Mouse (Mus musculus): ENCODE data around the gene Ccdc124. TPM values are rescaled to one million over a fixed set of nuclear protein-coding genes. Genes with fewer than 3 reads are reported as not detected.

The Ccdc124 gene
- polyA plus RNA-seq, 1 experiment from 2014 or later = 162 TPM

DNA sequence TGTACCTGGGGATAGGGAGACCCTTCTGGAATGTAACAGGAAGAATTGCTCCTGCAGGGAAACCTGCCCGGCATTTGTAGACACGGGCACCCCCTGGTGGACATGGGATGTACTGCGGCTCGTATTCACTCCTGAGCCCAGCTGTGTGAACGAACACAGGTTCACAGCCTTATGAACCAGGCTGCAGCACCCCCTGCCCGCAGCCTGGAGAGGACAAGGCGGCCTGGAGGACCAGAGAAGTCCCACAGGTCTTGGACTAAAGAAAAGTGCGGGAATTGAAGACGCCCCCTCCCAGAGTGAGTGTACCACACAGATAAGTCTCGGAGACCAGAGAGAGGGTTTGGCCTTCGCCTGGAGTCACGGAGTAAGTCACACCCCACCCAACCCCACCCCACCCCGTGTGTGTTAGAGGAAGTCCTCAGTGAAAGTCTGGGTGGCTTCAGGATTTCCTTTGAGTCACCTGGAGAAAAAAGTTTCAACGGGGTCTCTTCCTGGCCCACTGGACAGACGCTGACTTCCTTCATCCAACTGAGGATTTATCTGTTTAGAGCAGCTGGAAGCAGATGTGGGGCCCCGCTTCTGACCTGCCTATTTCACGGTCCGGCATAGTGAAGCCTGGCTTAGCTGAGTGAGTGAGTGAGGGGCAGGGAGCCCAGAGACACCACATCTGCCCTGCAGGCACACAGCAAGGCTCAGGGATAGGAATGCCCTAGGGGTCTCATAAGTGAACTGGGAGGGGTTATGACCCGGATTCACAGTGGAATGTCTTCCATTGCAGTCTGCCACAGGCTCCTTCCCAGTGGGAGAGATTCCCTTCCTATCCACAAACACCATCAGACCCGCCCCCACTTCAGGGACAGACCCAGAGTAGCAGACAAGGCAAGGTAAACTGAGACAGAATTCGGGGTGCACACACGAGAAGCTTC is 32.3 kb downstream of the Ccdc124 start:
- no peak overlapping the region for H3K9ac ChIP-seq (replicated peaks)

DNA sequence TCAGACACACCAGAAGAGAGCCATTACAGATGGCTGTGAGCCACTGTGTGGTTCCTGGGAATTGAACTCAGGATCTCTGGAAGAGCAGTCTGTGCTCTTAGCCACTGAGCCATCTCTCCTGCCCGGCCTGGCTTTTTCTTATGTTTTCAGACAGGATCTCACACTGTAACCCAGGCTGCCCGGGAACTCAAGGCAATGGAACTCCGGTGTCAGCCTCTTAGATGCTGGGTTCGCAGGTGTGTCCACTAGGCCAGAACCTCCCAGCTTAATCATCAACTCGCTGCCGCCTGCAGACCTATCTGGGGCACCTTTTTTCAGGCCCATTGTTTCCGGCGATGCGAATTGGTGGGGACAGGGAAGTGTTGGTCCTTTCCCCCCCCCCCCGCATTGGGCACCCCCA is 33.1 kb downstream of the Ccdc124 start:
- Histone ChIP-seq H3K27me3 (replicated peaks) (no peaks in the 10 kb centered on the region), H3K9me3 (replicated peaks) (no peaks in the 10 kb centered on the region), H3K4me3 (replicated peaks) (no peak overlapping the region), H3K4me2 (no peak overlapping the region), H3K27ac (replicated peaks) (peak overlapping the region; percentile 56; the same call in 1 of the 2 replicates), H3K4me1 (peaks cover 25% of the 10 kb centered on the region), H3K9ac (replicated peaks) (no peak overlapping the region), H3K36me3 (peaks cover 5% of the 10 kb centered on the region; the same call in 1 of the 2 replicates)
- ATAC-seq (ENCODE audit: low FRiP score) = no peak
- WGBS = 58% methylated on average over 10 of the region's 10 CpGs

More for the DNA sequence above, 32.3 kb downstream of the Ccdc124 start:
- H3K27me3 ChIP-seq (replicated peaks) = no peaks in the 10 kb centered on the region
- no peaks in the 10 kb centered on the region for H3K9me3 ChIP-seq (replicated peaks)
- no peak overlapping the region for H3K4me3 ChIP-seq (replicated peaks)
- peaks cover 25% of the 10 kb centered on the region for H3K4me1 ChIP-seq
- ATAC-seq (ENCODE audit: low FRiP score) = no peak
- peak overlapping the region; percentile 56; the same call in 1 of the 2 replicates for H3K27ac ChIP-seq (replicated peaks)
- H3K4me2 ChIP-seq = no peak overlapping the region
- H3K36me3 ChIP-seq = peaks cover 5% of the 10 kb centered on the region; the same call in 1 of the 2 replicates
- WGBS = 41% methylated on average over 22 of the region's 22 CpGs

DNA sequence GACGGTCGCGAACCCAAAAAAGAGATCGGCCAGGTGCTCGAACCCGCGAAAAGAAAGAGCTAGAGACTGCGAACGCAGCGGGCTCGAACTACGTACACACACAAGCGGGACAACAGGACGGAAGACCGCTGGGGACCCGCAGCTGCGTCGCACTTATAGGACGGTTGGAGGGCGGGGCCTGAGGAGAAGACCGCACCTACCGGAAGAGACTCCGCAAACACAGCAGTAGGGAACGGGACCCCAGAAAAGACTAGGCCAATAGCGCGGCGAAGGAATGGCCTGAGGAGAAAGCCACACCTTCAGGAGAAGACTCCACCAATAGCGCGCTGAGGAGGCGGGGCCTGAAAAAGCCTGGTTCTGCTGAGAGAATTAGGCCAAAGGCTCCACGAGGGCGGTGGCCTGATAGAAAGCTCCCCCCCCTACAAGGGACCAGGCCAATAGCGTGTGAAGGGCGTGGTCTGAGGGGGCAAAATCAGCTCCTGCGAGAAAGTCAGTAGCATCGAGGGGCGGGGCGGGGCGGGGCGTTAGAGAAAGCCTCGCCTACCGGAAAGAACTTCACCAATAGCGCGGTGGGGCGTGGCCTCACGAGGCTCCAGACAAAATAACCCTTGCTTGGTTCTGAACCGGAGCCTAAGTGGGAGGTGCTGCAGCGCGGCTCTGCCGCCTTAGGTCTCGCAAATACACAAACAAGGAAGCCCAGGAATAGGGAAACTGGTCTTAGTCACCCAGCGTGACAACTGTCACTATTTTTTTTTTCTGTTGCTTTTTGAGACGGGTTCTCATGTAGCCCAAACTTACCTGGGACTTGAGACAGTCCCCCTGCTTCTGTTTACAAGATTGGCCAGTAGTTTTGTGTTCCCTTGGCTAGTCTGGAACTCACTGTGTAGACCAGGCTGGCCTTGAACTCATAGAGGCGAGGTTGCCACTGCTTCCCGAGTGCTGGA is 34.1 kb downstream of the Ccdc124 start, which contains the start of gene Arrdc2:
Arrdc2 (minus strand) TSS at position 313 of the 944 bp plus-strand sequence.
- Histone ChIP-seq H3K4me1 (peaks cover 24% of the 10 kb centered on the region), H3K36me3 (peaks cover 5% of the 10 kb centered on the region; the same call in 1 of the 2 replicates), H3K9ac (replicated peaks) (peak within 1 kb of the TSS; percentile 61), H3K27me3 (replicated peaks) (no peaks in the 10 kb centered on the region), H3K9me3 (replicated peaks) (no peaks in the 10 kb centered on the region), H3K4me2 (peak within 1 kb of the TSS; percentile 79), H3K27ac (replicated peaks) (peak within 1 kb of the TSS; percentile 93), H3K4me3 (replicated peaks) (peak within 1 kb of the TSS; percentile 55)
- WGBS = 3% methylated on average over 55 of the region's 55 CpGs
- peak; percentile 95 for ATAC-seq (ENCODE audit: low FRiP score)

DNA sequence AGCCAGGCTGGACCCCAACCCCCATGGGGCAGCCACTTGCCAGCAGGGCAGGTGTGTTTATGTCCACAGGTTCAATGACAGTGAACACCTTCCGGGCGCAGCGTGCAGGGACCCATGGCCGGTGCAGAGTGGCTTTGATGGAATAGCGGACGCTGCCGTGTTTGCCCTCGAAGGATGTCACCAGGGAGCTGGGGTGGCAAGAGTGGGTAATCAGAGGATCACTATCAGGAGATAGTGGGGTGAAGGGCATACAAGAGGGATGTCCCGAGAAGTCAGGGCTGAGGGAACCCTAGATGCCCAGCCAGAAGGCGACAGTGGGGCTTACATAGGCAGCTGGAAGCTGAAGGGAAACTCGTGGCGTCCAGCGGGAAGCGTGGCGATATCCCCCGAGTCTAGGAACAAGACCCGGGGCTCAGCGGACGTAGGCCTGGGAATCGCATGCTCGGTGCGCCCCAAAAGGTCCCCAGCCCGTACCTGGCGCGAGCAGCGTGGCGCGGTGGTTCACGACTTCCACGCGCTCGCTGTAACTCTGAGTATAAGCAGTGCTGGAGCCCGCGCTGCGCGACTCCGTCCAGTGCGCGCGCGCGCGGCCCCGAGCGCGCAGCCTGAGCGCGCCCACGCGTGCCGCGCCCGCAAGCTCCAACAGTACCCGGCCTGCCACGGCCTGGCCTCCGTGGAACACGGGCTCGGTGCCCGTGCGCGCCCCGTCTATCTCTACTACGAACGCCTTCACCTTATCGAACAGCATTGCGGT is 34.9 kb downstream of the Ccdc124 start:
- Histone ChIP-seq H3K27me3 (replicated peaks) (no peaks in the 10 kb centered on the region), H3K9ac (replicated peaks) (peak overlapping the region; percentile 61), H3K4me1 (peaks cover 22% of the 10 kb centered on the region), H3K4me3 (replicated peaks) (peak overlapping the region; percentile 55), H3K4me2 (peak overlapping the region; percentile 79), H3K36me3 (peaks cover 2% of the 10 kb centered on the region; the same call in 1 of the 2 replicates), H3K9me3 (replicated peaks) (no peaks in the 10 kb centered on the region), H3K27ac (replicated peaks) (peak overlapping the region; percentile 93)
- WGBS = 2% methylated on average over 65 of the region's 66 CpGs
- peak; percentile 71 for ATAC-seq (ENCODE audit: low FRiP score)

DNA sequence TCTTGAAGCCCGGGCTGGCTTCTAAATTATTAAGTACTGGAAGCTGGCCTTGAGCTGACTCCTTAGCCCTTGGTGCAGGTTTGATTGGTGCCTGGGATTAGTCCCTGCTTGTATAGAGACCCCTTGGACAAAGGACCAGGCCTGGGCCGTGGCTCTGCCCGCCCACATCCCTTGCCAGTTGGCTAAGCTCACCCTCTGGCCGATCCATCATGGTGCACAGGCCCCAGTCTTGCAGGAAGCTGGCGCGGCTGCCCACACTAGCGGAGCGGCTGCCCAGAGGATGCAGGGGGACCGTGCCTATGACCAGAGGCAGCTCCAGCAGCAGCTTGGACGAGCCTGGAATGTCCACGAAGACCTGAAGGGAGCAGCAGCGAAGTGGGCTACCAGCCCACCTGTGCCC is 37.1 kb downstream of the Ccdc124 start:
- H3K4me1 ChIP-seq = peaks cover 29% of the 10 kb centered on the region
- H3K36me3 ChIP-seq = no peaks in the 10 kb centered on the region
- H3K9me3 ChIP-seq (replicated peaks) = no peaks in the 10 kb centered on the region
- H3K27me3 ChIP-seq (replicated peaks) = no peaks in the 10 kb centered on the region
- H3K4me2 ChIP-seq = no peak overlapping the region
- H3K4me3 ChIP-seq (replicated peaks) = no peak overlapping the region
- H3K27ac ChIP-seq (replicated peaks) = no peak overlapping the region
- ATAC-seq (ENCODE audit: low FRiP score) = no peak
- no peak overlapping the region for H3K9ac ChIP-seq (replicated peaks)
- 91% methylated on average over 12 of the region's 12 CpGs for WGBS

DNA sequence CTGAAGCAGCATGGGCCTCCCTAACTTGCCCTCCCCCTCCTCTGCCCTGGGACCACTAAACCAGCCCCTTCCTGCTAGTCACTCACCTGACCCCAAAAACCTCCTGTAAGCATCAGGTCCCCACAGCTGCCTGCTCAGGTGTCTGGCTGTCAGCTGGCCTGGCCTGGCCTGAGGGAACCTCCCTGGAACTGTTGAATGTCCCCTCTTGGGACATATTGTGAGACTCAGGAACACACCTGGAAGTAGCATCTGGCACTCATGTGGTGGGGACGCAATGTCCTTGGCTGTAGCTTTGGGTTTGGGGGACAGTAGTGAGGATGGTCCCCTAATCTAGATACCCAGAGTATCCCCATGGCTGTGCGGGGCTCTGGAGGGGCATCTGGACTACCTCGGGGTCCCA is 39.7 kb downstream of the Ccdc124 start:
- no peak overlapping the region for H3K9ac ChIP-seq (replicated peaks)
- no peak overlapping the region for H3K4me2 ChIP-seq
- 94% methylated on average over 3 of the region's 3 CpGs for WGBS
- no peaks in the 10 kb centered on the region for H3K36me3 ChIP-seq
- H3K4me1 ChIP-seq = peaks cover 13% of the 10 kb centered on the region
- ATAC-seq (ENCODE audit: low FRiP score) = no peak
- no peaks in the 10 kb centered on the region for H3K27me3 ChIP-seq (replicated peaks)
- H3K9me3 ChIP-seq (replicated peaks) = no peaks in the 10 kb centered on the region
- H3K4me3 ChIP-seq (replicated peaks) = no peak overlapping the region
- H3K27ac ChIP-seq (replicated peaks) = no peak overlapping the region

DNA sequence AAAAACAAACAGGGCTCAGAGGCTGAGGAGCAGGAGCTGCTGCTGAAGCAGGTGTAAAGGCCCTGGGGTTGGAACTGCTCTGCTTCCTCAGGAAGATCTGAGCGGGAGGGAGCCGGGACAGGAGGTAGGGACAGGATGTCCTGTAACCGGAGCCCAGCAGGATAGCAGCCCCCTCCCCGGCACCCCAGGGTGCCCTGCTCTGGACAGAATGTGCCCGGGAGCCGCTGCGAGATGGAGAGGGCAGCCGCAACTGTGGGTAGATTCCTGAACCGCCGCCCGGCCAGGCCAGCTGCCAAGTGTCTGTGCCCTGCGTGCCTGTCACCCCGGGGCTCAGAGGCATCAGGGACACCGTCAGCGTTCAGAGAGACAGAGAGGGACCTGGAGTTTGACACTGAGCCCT is 40.2 kb downstream of the Ccdc124 start:
- Histone ChIP-seq H3K9ac (replicated peaks) (no peak overlapping the region), H3K4me2 (no peak overlapping the region), H3K27me3 (replicated peaks) (no peaks in the 10 kb centered on the region), H3K4me3 (replicated peaks) (no peak overlapping the region), H3K4me1 (peaks cover 10% of the 10 kb centered on the region), H3K27ac (replicated peaks) (no peak overlapping the region), H3K9me3 (replicated peaks) (no peaks in the 10 kb centered on the region), H3K36me3 (no peaks in the 10 kb centered on the region)
- ATAC-seq (ENCODE audit: low FRiP score) = no peak
- 47% methylated on average over 15 of the region's 15 CpGs for WGBS

DNA sequence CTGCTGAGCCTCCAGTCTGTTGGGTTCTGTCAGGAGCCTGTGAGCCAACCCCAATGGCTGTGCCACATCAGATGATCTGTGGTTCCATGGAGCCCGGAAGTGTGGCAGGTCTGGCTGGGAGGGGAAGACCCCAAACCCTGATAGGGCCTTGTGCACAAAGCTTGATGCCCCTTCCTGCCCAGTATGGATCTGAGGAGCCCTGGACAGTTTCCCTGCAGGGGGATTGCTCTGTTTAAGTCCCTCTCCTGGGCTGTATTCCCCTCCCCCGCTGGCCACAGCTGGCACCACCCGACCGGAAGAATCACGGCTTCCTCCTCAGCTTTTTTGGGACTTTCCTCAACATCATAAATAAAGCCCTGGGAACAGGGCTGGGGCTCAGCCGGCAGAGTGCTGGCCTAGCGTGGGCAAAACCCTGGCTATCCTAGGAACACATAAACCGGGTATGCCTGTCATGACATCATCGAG is 40.7 kb downstream of the Ccdc124 start:
- 38% methylated on average over 9 of the region's 9 CpGs for WGBS
- Histone ChIP-seq H3K4me1 (peaks cover 7% of the 10 kb centered on the region; the same call in 1 of the 2 replicates), H3K27me3 (replicated peaks) (no peaks in the 10 kb centered on the region), H3K9me3 (replicated peaks) (no peaks in the 10 kb centered on the region), H3K36me3 (no peaks in the 10 kb centered on the region), H3K4me3 (replicated peaks) (no peak overlapping the region), H3K9ac (replicated peaks) (no peak overlapping the region), H3K27ac (replicated peaks) (no peak overlapping the region), H3K4me2 (no peak overlapping the region)
- ATAC-seq (ENCODE audit: low FRiP score) = no peak; the same call in 1 of the 2 replicates

DNA sequence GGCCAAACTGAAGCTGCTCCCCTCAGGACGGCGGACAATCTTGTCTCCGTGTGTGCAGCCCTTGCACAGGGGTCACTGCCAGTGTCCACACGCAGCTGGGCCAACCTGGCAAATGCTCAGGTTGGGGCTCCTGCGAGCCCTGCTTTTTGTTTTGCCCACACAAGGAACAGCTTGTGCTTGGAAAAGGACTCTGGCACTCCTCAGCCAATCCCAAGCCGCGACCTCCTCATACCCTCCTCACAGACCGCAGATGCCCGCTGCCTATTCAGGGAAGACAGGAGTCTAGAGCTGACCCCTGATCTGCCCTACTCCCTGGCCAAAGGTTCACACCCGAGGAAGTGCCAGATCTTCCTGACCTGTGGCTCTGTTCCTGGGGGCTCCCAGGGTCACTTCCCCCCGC is 41.4 kb downstream of the Ccdc124 start:
- WGBS = 69% methylated on average over 11 of the region's 11 CpGs
- Histone ChIP-seq H3K9me3 (replicated peaks) (no peaks in the 10 kb centered on the region), H3K9ac (replicated peaks) (no peak overlapping the region), H3K4me1 (0 out of 2 replicates have a peak, but pooled peaks cover 7% of the 10 kb centered on the region), H3K36me3 (no peaks in the 10 kb centered on the region), H3K4me3 (replicated peaks) (no peak overlapping the region), H3K27ac (replicated peaks) (no peak overlapping the region), H3K27me3 (replicated peaks) (no peaks in the 10 kb centered on the region), H3K4me2 (no peak overlapping the region)
- ATAC-seq (ENCODE audit: low FRiP score) = no peak

DNA sequence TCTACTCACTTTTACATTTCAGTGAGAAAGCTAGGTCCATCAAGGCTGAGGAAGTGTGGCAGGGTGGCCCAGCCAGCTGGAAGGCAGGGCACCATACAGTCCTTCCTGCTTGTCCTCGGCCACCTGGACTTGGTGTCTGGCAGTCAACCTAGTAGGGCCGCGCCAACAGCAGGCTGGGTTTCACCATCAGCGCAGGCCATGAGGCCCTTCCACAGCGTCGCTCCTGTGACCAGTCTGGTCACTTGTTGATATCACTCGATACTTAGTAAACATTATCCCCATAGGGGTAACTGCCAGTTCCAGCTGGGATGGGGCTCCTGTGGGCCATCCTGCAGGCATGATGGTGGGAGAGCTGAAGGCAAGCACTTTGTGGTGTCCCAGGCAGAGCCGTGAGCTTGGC is 42.2 kb downstream of the Ccdc124 start:
- H3K4me2 ChIP-seq = no peak overlapping the region
- no peak for ATAC-seq (ENCODE audit: low FRiP score)
- no peaks in the 10 kb centered on the region for H3K9me3 ChIP-seq (replicated peaks)
- no peaks in the 10 kb centered on the region for H3K36me3 ChIP-seq
- no peak overlapping the region for H3K4me3 ChIP-seq (replicated peaks)
- H3K4me1 ChIP-seq = 0 out of 2 replicates have a peak, but pooled peaks cover 7% of the 10 kb centered on the region
- no peaks in the 10 kb centered on the region for H3K27me3 ChIP-seq (replicated peaks)
- WGBS = 87% methylated on average over 8 of the region's 8 CpGs
- no peak overlapping the region for H3K9ac ChIP-seq (replicated peaks)
- H3K27ac ChIP-seq (replicated peaks) = no peak overlapping the region

DNA sequence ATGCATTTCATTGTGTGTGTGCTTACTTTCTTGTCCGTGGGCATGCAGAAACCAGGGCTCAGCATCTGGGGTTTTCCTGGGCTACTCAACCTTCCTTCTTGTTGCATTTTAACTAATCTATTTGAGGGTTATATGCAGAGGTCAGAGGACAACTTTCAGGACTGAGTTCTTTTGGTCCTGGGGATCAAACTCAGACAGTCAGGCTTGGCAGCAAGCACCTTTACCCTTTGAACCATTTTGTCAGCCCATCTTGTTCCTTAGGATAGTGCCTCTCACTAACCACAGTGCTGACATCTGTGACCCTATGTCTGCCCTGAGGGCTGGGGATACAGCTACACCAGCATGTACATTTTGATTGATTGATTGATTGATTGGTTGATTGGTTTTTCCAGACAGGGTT is 45.9 kb downstream of the Ccdc124 start:
- H3K27ac ChIP-seq (replicated peaks) = no peak overlapping the region
- H3K4me3 ChIP-seq (replicated peaks) = no peak overlapping the region
- ATAC-seq (ENCODE audit: low FRiP score) = no peak
- no peaks in the 10 kb centered on the region for H3K9me3 ChIP-seq (replicated peaks)
- no peaks in the 10 kb centered on the region for H3K4me1 ChIP-seq
- H3K36me3 ChIP-seq = no peaks in the 10 kb centered on the region
- H3K4me2 ChIP-seq = no peak overlapping the region
- H3K27me3 ChIP-seq (replicated peaks) = peaks cover 3% of the 10 kb centered on the region; the same call in 1 of the 2 replicates
- no peak overlapping the region for H3K9ac ChIP-seq (replicated peaks)
- WGBS = 86% methylated on average over 1 of the region's 1 CpGs
